Mouse (Mus musculus) liver, embryonic 14.5 days (tissue): ENCODE results near the gene Itm2b. TPM values are rescaled to one million over a fixed set of nuclear protein-coding genes. Genes with fewer than 3 reads are reported as not detected.

Experiments
- ATAC-seq: fragments of 200-750 bp; cut with Nextera tagmentation; 2 replicates; pipeline ENCODE4 v1.8.0; 2017; ENCODE audit warnings: moderate number of reproducible peaks, mild to moderate bottlenecking, moderate library complexity; ENCODE audit not compliant: insufficient read depth
- DNase-seq, 3 experiments: peaks; one replicate each; pipeline ENCODE4 v3.0.0-alpha.2; 2012 to 2013; ENCODE audit warnings: low read depth in 3 of 3, low spot score in 3 of 3
- H3K27ac ChIP-seq: fragments of 300-500 bp; sonication (generic); 2 replicates; pipeline ENCODE4 v1.5.1; 2014; ENCODE audit warnings: moderate library complexity, mild to moderate bottlenecking, control low read depth, inconsistent platforms
- H3K27me3 ChIP-seq: fragments of 300-500 bp; sonication (generic); 2 replicates; pipeline ENCODE4 v1.6.1; 2014; ENCODE audit warnings: mild to moderate bottlenecking, low read length, moderate library complexity; ENCODE audit not compliant: control insufficient read depth, insufficient read depth
- H3K36me3 ChIP-seq: fragments of 300-500 bp; sonication (generic); replicated peaks from 2 replicates; pipeline ENCODE4 v1.6.1; 2014; ENCODE audit warnings: low read depth; ENCODE audit not compliant: control insufficient read depth, insufficient read depth
- H3K4me1 ChIP-seq, 2 experiments: fragments of 200-500 bp in 1 of 2; fragments of 300-500 bp in 1 of 2; sonication (generic) in 1 of 2; replicated peaks; 2 replicates each; pipeline ENCODE4 v1.6.1; 2012 to 2014; ENCODE audit warnings: antibody characterized with exemption in 1 of 2, inconsistent platforms in 1 of 2, low read length in 1 of 2; ENCODE audit not compliant: control insufficient read depth in 2 of 2, insufficient read depth in 2 of 2
- H3K4me2 ChIP-seq: fragments of 300-500 bp; sonication (generic); 2 replicates; pipeline ENCODE4 v1.6.1; 2014; ENCODE audit warnings: low read depth, mild to moderate bottlenecking, control low read depth, moderate library complexity
- H3K4me3 ChIP-seq, 2 experiments: fragments of 200-500 bp in 1 of 2; fragments of 300-500 bp in 1 of 2; sonication (generic) in 1 of 2; 2 replicates each; pipeline ENCODE4 v1.5.1; 2012 to 2014; ENCODE audit warnings: low read depth in 2 of 2, low read length in 2 of 2, mild to moderate bottlenecking in 2 of 2, control low read depth in 1 of 2, inconsistent platforms in 1 of 2, moderate library complexity in 1 of 2; ENCODE audit not compliant: insufficient read depth in 1 of 2
- H3K9ac ChIP-seq: fragments of 300-500 bp; sonication (generic); replicated peaks from 2 replicates; pipeline ENCODE4 v1.6.1; 2014; ENCODE audit warnings: mild to moderate bottlenecking, control low read depth, moderate library complexity
- H3K9me3 ChIP-seq: fragments of 300-500 bp; sonication (generic); 2 replicates; pipeline ENCODE4 v1.6.1; 2016; ENCODE audit warnings: low read length, mixed read lengths; ENCODE audit not compliant: control insufficient read depth
- CTCF ChIP-seq: IDR thresholded peaks from 2 replicates; pipeline ENCODE4 v1.5.1; 2016; ENCODE audit warnings: antibody characterized with exemption, low read depth, control low read depth
- EP300 ChIP-seq: IDR thresholded peaks from 2 replicates; pipeline ENCODE4 v1.6.1; 2016; ENCODE audit warnings: antibody characterized with exemption, low read depth
- WGBS: fragments of 180-500 bp; shearing (Covaris S2); extraction: QIAGEN DNeasy Blood & Tissue Kit; methylation state at CpG from one replicate; pipeline ENCODE4 v1.1.7; 2014; ENCODE audit not compliant: insufficient replicate concordance; 5-methylcytosine and 5-hydroxymethylcytosine counted together
- polyA plus RNA-seq, 2 experiments: library from polyadenylated mRNA; depleted of rRNA in 1 of 2; stranded (reverse) in 1 of 2; unstranded in 1 of 2; fragments of >200 nt; fragmentation: Nextera tagmentation in 1 of 2; extraction: Ambion mirVana in 1 of 2; gene quantifications; 2 replicates each; pipeline versions ENCODE4 v1.2.1 to v1.2.3; 2012 to 2014

Gene Itm2b
- polyA plus RNA-seq, 2 experiments = 206 to 396 TPM

- no peak overlapping the region for H3K4me3 ChIP-seq
- H3K9ac ChIP-seq = no peak overlapping the region
- no peak overlapping the region for H3K4me2 ChIP-seq
- no peaks in the 10 kb centered on the region for H3K9me3 ChIP-seq
- H3K4me1 ChIP-seq = peaks cover 1 to 35% of the 10 kb centered on the region in 2 experiments; a peak in 3 of 4 replicates
- ATAC-seq = no peak
- no peaks in the 10 kb centered on the region for H3K27me3 ChIP-seq
- no peak overlapping the region for H3K27ac ChIP-seq
- TF ChIP-seq CTCF (no peak), EP300 (no peak)
- no peaks in the 10 kb centered on the region for H3K36me3 ChIP-seq
- WGBS = 59% methylated on average over 5 of the region's 5 CpGs
- no peak for DNase-seq
Observed at GRCm38 (mm10) chr14:73403351-73403750, 18.3 kb upstream of the Itm2b start.

- no peak overlapping the region for H3K27ac ChIP-seq
- no peak overlapping the region for H3K9ac ChIP-seq
- WGBS = 48% methylated on average over 11 of the region's 11 CpGs
Observed at GRCm38 (mm10) chr14:73402296-73403035, 17.4 kb upstream of the Itm2b start.

DNA sequence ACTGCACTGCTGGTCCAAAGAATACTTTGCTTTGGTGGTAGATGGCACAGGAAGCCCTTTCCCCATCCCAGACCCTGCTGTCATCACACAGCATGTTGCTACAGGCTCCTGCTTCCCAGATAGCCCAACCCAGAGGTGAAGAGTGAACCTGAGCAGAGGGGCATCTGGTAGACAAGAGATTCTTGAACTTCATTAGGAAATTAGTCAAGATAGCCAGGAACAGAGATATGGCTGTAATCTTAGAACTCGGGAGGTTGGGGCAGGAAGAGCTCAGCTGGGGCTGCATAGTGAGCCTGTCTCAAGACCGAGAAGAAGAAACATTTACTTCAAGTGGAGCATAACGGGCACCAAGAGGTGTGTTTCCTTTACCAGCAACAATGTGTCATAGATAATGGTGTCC lies 16.3 kb upstream of the Itm2b start:
- Histone ChIP-seq H3K27ac (no peak overlapping the region), H3K36me3 (no peaks in the 10 kb centered on the region), H3K9me3 (no peaks in the 10 kb centered on the region), H3K4me1 (peaks cover 6 to 42% of the 10 kb centered on the region in 2 experiments), H3K27me3 (no peaks in the 10 kb centered on the region), H3K4me2 (no peak overlapping the region), H3K4me3 (no peak overlapping the region), H3K9ac (no peak overlapping the region)
- TF ChIP-seq CTCF (no peak), EP300 (no peak)
- 16% methylated on average over 3 of the region's 3 CpGs for WGBS
- ATAC-seq (no peak), DNase-seq (no peak)

More at GRCm38 (mm10) chr14:73402296-73403035, 17.4 kb upstream of the Itm2b start:
- TF ChIP-seq EP300 = no peak
- TF ChIP-seq CTCF = no peak
- DNase-seq = no peak
- no peaks in the 10 kb centered on the region for H3K36me3 ChIP-seq
- H3K4me1 ChIP-seq = peaks cover 6 to 42% of the 10 kb centered on the region in 2 experiments
- no peaks in the 10 kb centered on the region for H3K9me3 ChIP-seq
- no peak overlapping the region for H3K4me3 ChIP-seq
- no peaks in the 10 kb centered on the region for H3K27me3 ChIP-seq
- ATAC-seq = no peak
- H3K4me2 ChIP-seq = no peak overlapping the region

DNA sequence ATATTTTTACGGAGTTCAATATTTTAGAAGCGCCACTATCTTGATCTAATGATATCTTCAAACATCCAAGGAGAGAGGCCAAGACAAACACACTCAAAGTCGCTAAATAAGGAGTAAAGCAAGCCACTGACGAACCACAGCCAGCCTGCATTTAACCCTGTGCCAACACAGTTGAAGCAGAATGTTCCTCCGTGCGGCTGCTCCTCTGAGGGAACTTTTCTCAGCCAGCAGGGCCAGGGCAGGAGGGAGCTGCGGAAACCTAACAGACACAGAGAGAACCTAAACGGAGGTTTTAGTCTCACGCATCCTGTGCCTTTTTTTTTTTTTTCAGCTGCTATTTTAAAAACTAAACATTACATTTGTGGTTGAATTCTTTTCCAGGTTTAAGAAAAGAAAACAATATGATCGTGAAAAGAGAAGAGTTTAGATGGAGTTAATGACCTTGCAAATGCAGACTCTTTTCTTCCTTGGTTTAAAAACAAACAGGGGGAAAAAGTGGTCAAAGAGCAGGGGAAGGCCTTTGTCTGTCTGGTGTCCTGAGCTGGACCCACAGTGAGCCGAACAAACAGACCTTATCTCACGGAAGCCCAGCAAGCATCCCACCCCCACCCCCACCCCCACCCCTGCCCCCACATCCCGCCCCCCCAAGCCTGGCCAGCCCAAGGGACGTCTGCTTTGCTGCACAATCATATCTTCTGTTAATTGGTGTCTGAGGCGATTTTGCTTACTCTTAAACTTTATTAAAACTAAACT lies 15.0 kb upstream of the Itm2b start:
- ATAC-seq (no peak), DNase-seq (no peak)
- H3K27ac ChIP-seq = no peak overlapping the region
- H3K9me3 ChIP-seq = no peaks in the 10 kb centered on the region
- TF ChIP-seq EP300 = no peak
- TF ChIP-seq CTCF = no peak
- peak overlapping the region; percentile 20; the same call in 1 of the 2 replicates for H3K4me2 ChIP-seq
- H3K4me1 ChIP-seq = peaks cover 6 to 42% of the 10 kb centered on the region in 2 experiments
- no peaks in the 10 kb centered on the region for H3K36me3 ChIP-seq
- H3K27me3 ChIP-seq = no peaks in the 10 kb centered on the region
- 12% methylated on average over 15 of the region's 15 CpGs for WGBS
- no peak overlapping the region for H3K9ac ChIP-seq
- H3K4me3 ChIP-seq = no peak overlapping the region
